Mouse (Mus musculus) lung, embryonic 16.5 days (tissue): Measurements from ENCODE around the gene Galnt12. TPM values are rescaled to one million over a fixed set of nuclear protein-coding genes. Genes with fewer than 3 reads are reported as not detected.

ENCODE experiments used
- ATAC-seq: fragments of 200-750 bp; cut with Nextera tagmentation; 2 replicates; pipeline ENCODE4 v1.8.0; 2017; ENCODE audit warnings: low read depth, mild to moderate bottlenecking, moderate library complexity
- H3K27ac ChIP-seq: fragments of 300-500 bp; sonication (generic); 2 replicates; pipeline ENCODE4 v1.5.1; 2014; ENCODE audit warnings: mild to moderate bottlenecking, control low read depth, low read length
- H3K27me3 ChIP-seq: fragments of 300-500 bp; sonication (generic); 2 replicates; pipeline ENCODE4 v1.6.1; 2014; ENCODE audit warnings: low read depth, low read length, mixed read lengths; ENCODE audit not compliant: control insufficient read depth, insufficient read depth
- H3K36me3 ChIP-seq: fragments of 300-500 bp; sonication (generic); 2 replicates; pipeline ENCODE4 v1.6.1; 2014; ENCODE audit warnings: low read length; ENCODE audit not compliant: control insufficient read depth, insufficient read depth
- H3K4me1 ChIP-seq: fragments of 300-500 bp; sonication (generic); replicated peaks from 2 replicates; pipeline ENCODE4 v1.6.1; 2014; ENCODE audit warnings: low read length, mixed read lengths; ENCODE audit not compliant: control insufficient read depth, insufficient read depth
- H3K4me2 ChIP-seq: fragments of 300-500 bp; sonication (generic); 2 replicates; pipeline ENCODE4 v1.6.1; 2014; ENCODE audit warnings: low read depth, low read length, control low read depth
- H3K4me3 ChIP-seq: fragments of 300-500 bp; sonication (generic); 2 replicates; pipeline ENCODE4 v1.5.1; 2014; ENCODE audit warnings: mild to moderate bottlenecking, low read length, control low read depth
- H3K9ac ChIP-seq: fragments of 300-500 bp; sonication (generic); 2 replicates; pipeline ENCODE4 v1.6.1; 2014; ENCODE audit warnings: low read length, control low read depth
- H3K9me3 ChIP-seq: fragments of 300-500 bp; sonication (generic); 2 replicates; pipeline ENCODE4 v1.6.1; 2016; ENCODE audit warnings: low read length; ENCODE audit not compliant: control insufficient read depth
- WGBS: fragments of 180-500 bp; shearing (Covaris S2); extraction: QIAGEN DNeasy Blood & Tissue Kit; methylation state at CpG from one replicate; pipeline ENCODE4 v1.1.7; 2014; 5-methylcytosine and 5-hydroxymethylcytosine counted together
- polyA plus RNA-seq: library from polyadenylated mRNA; unstranded; fragments of >200 nt; fragmentation: Nextera tagmentation; extraction: Ambion mirVana; gene quantifications from 2 replicates; pipeline ENCODE4 v1.2.1, GENCODE M21; 2015

Gene Galnt12
- polyA plus RNA-seq, 1 experiment from 2014 or later = 7.9 TPM

DNA sequence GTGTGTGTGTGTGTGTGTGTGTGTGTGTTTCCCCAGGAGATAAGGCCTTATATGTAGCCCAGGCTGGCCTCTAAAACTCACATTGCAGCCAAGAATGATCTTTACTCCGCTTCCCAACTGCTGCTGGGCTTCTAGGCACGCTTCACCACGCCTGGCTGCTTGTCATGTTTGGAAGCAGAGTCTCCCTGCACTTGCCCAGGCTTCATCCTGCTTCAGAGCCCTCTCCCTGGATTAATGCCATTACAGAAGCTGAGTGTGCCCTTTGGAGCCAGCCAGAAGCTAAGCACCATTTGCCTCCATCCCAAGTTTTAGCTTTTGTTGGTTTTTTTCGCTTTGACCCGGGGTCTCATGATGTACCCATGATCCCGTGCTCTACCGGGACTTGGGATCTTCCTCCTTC, 3.0 kb upstream of the Galnt12 start:
- no peak overlapping the region for H3K27ac ChIP-seq
- H3K9me3 ChIP-seq = no peaks in the 10 kb centered on the region
- H3K4me2 ChIP-seq = no peak overlapping the region
- no peaks in the 10 kb centered on the region for H3K36me3 ChIP-seq
- no peak for ATAC-seq
- H3K9ac ChIP-seq = no peak overlapping the region
- peaks cover 19% of the 10 kb centered on the region for H3K27me3 ChIP-seq
- H3K4me1 ChIP-seq = peaks cover 7% of the 10 kb centered on the region
- WGBS = 82% methylated on average over 7 of the region's 7 CpGs
- H3K4me3 ChIP-seq = no peak overlapping the region

DNA sequence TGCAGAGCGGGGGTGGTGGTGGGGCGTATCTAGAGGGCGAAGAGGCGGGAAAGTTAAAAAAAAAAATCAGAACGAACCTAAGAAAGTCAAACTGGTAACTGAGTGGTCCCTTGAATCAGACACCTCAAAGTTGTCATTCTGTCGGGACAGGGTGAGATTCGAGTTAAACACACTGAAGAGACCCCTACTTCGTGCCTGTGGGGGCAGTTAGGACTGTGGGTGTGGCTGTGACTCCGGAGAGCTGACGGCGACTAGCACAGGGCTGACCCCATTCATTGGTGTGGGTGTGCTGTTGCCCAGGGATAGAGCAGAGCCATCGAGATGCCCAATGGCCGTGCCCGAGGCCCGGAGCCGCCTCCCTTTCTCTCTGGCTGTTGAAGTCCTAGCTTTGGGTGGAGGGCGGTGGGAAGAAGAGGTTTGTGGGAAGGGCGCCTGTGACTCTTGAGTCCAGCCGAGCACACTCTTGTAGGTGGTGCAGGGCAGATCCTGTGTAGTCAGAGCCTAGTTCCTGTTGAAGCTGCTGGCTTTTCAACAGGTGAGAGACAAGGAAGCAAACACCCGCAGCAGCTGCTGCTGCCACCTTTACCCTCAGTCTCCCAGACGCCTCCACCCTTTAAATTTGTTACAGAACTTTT, 795 bp downstream of the Galnt12 start:
- H3K9me3 ChIP-seq = no peaks in the 10 kb centered on the region
- H3K4me3 ChIP-seq = peak overlapping the region; percentile 66
- WGBS = 3% methylated on average over 21 of the region's 21 CpGs
- H3K27ac ChIP-seq = no peak overlapping the region
- H3K4me1 ChIP-seq = peaks cover 7% of the 10 kb centered on the region
- peaks cover 20% of the 10 kb centered on the region for H3K27me3 ChIP-seq
- peak overlapping the region; percentile 65 for H3K9ac ChIP-seq
- no peaks in the 10 kb centered on the region for H3K36me3 ChIP-seq
- peak overlapping the region; percentile 96 for H3K4me2 ChIP-seq
- ATAC-seq = peak; percentile 70

DNA sequence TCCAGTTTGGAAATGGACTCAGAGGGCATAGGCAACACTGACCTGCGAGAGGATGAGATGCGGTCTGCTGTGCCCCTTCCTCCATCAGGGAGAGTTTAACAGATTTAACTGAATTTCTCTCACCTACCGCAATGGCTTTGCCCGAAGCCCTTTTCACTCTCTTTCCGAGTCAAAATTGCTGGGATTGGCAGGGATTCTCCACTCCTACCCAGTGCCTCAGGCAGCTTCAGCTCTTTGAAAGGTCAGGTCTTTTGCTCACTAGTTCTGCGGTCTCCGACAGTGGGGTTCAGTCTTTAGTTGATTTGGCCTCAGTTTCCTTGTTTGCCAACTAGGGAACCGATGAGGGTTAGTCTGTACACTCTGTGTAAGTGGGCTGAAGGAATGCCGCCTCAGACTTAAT, 1.5 kb downstream of the Galnt12 start:
- Histone ChIP-seq H3K4me2 (peak overlapping the region; percentile 96; the same call in 1 of the 2 replicates), H3K4me3 (no peak overlapping the region; the same call in 1 of the 2 replicates), H3K4me1 (peaks cover 7% of the 10 kb centered on the region), H3K27ac (no peak overlapping the region), H3K36me3 (no peaks in the 10 kb centered on the region), H3K9ac (no peak overlapping the region), H3K27me3 (peaks cover 20% of the 10 kb centered on the region), H3K9me3 (no peaks in the 10 kb centered on the region)
- 41% methylated on average over 9 of the region's 9 CpGs for WGBS
- no peak for ATAC-seq

DNA sequence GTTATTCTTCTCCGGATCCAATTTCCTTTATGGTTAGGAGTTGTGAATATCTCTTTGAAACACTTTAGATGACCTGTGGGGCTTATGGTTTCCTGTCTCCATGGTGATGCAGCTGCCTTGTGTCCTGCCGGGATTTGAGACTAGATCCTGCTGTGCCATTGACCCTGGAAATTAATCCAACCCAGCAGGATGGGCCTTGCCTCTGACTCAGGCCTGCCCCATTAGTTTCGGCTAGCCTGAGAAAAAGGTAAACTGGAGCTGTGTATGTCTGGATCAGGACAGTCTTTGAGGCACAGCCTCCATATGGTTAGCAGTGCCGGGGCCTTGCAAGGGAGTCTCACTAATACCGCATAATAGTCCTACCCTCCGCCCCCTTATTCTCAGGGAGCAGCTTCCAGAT, 1.9 kb downstream of the Galnt12 start:
- Histone ChIP-seq H3K4me1 (peaks cover 7% of the 10 kb centered on the region), H3K4me3 (no peak overlapping the region), H3K27me3 (peaks cover 20% of the 10 kb centered on the region), H3K9ac (no peak overlapping the region), H3K36me3 (no peaks in the 10 kb centered on the region), H3K27ac (no peak overlapping the region), H3K4me2 (no peak overlapping the region), H3K9me3 (no peaks in the 10 kb centered on the region)
- no peak for ATAC-seq
- WGBS = 65% methylated on average over 6 of the region's 6 CpGs

DNA sequence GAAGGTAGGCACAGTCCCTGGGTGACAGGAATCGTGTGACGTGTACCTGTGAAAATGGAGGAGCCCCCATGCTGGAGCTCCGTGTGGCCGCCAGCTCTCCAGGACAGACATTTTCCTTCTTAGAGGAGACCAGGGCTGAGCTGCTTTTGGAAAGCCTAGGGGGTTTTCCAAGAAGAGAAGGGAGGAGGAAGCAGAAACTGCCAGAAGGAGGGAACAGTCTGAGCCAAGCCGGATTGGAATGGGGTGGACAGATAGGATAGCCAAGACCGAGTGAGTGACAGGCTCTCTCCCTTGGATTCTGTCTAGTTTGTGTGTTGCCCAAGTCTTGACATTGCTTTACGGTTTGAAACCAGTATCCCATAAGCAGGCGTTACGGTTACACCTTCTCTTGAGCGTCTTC, 11.9 kb downstream of the Galnt12 start:
- Histone ChIP-seq H3K4me2 (no peak overlapping the region), H3K36me3 (no peaks in the 10 kb centered on the region), H3K27me3 (no peaks in the 10 kb centered on the region), H3K9me3 (no peaks in the 10 kb centered on the region), H3K9ac (no peak overlapping the region), H3K4me3 (no peak overlapping the region), H3K27ac (no peak overlapping the region), H3K4me1 (no peaks in the 10 kb centered on the region)
- WGBS = 92% methylated on average over 10 of the region's 10 CpGs
- ATAC-seq = no peak

DNA sequence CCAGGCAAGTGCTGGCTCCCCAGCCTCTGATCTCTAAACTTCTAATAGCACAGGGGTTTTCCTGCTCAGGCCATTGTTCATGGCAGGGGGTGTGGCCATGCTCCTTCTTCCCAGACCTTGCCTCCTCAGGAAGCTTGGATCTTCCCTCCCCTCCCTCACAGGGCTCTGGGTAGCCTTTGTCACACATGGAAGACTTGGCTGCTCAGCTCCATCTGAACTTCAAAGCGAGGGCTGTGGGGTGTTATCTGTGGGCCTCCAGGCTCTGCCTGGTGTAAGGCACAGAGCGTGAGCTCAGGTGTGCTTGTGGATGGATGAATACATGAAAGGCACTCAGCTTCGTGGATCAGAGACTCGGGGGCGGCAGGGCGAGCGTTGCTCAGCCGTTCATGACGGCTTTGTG, 20.2 kb downstream of the Galnt12 start:
- Histone ChIP-seq H3K27ac (no peak overlapping the region), H3K9ac (no peak overlapping the region), H3K27me3 (no peaks in the 10 kb centered on the region; the same call in 1 of the 2 replicates), H3K4me3 (no peak overlapping the region), H3K9me3 (no peaks in the 10 kb centered on the region; the same call in 1 of the 2 replicates), H3K36me3 (no peaks in the 10 kb centered on the region), H3K4me2 (no peak overlapping the region), H3K4me1 (no peaks in the 10 kb centered on the region)
- 44% methylated on average over 9 of the region's 9 CpGs for WGBS
- ATAC-seq = no peak

DNA sequence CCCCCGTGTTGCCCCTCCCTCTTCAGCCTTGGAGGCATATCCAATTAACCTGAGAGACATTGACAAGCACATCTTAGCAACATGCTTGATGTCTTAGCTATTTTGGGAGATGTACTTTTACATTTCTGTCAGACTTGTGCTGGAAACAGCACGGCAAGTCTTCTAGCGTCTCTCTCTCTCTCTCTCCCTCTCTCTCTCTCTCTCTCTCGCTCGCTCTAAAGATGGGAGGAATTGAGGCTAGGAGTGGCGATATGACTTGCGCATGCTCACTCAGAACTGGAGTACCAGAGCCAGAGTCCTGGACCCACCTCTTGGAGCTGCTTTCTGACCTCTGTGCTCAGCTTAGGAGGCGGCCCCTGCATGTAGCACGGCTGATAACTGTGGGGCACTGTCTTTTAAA, 20.9 kb downstream of the Galnt12 start:
- 70% methylated on average over 9 of the region's 9 CpGs for WGBS
- ATAC-seq = no peak
- no peaks in the 10 kb centered on the region; the same call in 1 of the 2 replicates for H3K9me3 ChIP-seq

DNA sequence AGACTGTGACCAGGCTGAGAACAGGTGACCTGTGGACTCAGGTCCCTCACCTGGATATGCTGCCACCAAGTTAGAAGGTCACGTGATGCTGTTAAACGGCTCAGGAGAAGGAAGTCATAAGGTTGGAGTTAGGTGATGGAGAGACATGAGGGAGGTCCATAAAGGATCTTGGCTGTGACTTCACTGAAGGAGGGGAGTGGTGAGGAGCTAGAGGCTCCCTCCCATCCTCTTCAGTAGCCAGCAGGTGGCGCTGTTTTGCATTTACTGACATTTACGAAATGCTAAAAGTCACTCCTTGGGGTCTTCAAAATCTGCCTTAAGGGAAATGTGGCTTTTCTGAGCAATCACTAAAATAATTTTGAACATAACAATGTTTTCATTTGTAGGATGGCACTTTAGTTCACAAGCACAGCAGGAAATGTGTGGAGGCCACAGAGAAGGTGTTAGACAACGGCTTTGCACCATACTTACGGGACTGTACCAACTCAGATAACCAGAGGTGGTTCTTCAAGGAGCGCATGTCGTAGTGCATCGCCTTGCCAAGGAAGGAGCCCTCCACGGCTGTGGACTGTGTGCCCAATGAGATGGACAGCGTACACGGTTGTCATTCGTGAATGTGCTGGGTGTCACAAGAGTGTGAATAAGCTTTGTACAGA, 30.5 kb downstream of the Galnt12 start:
- Histone ChIP-seq H3K4me2 (no peak overlapping the region), H3K9ac (no peak overlapping the region), H3K27me3 (no peaks in the 10 kb centered on the region), H3K4me1 (no peaks in the 10 kb centered on the region), H3K36me3 (no peaks in the 10 kb centered on the region), H3K9me3 (peaks cover 3% of the 10 kb centered on the region; the same call in 1 of the 2 replicates), H3K4me3 (no peak overlapping the region), H3K27ac (no peak overlapping the region)
- WGBS = 52% methylated on average over 13 of the region's 13 CpGs
- ATAC-seq = peak; percentile 51; the same call in 1 of the 2 replicates

More for the DNA sequence above, 20.9 kb downstream of the Galnt12 start:
- Histone ChIP-seq H3K27ac (no peak overlapping the region), H3K27me3 (no peaks in the 10 kb centered on the region; the same call in 1 of the 2 replicates), H3K36me3 (no peaks in the 10 kb centered on the region), H3K4me1 (no peaks in the 10 kb centered on the region), H3K9ac (no peak overlapping the region), H3K4me3 (no peak overlapping the region), H3K4me2 (no peak overlapping the region)

DNA sequence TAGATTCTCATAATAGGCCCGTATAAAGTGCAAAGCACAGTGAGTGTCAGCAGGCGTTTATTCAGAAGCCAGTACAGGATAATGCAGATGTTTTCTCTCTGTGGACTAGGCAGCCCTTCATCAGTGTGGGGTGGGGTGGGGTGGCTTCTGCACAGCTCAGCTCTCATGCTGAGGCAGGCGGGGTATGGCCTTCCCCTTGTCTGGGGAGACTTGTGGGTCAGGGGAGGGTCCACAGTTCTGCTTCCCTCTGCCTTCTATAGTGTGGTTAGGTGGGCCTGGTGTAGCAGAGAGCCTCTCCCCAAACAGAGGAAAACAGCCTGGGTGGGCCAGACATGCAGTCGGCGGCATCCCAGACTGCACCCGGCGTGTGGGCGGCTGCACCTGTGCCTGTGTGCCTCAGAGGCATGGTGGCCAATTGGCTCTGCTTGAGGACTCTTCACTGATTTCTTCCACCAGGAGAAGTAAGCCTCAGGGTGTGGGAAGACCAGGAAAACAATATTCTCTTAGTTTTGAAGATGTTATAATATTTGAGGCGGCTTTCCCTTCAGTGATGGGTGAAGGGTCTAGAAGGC, 32.5 kb downstream of the Galnt12 start:
- WGBS = 86% methylated on average over 9 of the region's 9 CpGs
- Histone ChIP-seq H3K9ac (no peak overlapping the region), H3K4me2 (no peak overlapping the region), H3K4me1 (no peaks in the 10 kb centered on the region), H3K9me3 (peaks cover 3% of the 10 kb centered on the region; the same call in 1 of the 2 replicates), H3K27me3 (no peaks in the 10 kb centered on the region), H3K36me3 (no peaks in the 10 kb centered on the region), H3K4me3 (no peak overlapping the region), H3K27ac (no peak overlapping the region)
- no peak for ATAC-seq
